Mouse (Mus musculus) myocyte (in vitro differentiated cells): ENCODE measurements around the gene Mettl7a2.

Source experiments
- CEBPB ChIP-seq: IDR thresholded peaks from 2 replicates; pipeline ENCODE4 v1.6.1; 2011; ENCODE audit warnings: mild to moderate bottlenecking, moderate library complexity; ENCODE audit not compliant: poor library complexity, insufficient read depth, severe bottlenecking
- E2F4 ChIP-seq: IDR thresholded peaks from one replicate; pipeline ENCODE4 v1.6.1; 2011; ENCODE audit warnings: mild to moderate bottlenecking, control low read depth, moderate library complexity; ENCODE audit not compliant: insufficient read depth
- MAX ChIP-seq: IDR thresholded peaks from one replicate; pipeline ENCODE4 v1.6.1; 2011; ENCODE audit warnings: low read depth, mild to moderate bottlenecking, control low read depth
- MYOD1 ChIP-seq, 3 experiments: IDR thresholded peaks; one replicate each; pipeline ENCODE4 v1.6.1; 2011; ENCODE audit warnings: control low read depth in 2 of 3, low read depth in 2 of 3, mild to moderate bottlenecking in 2 of 3, moderate library complexity in 1 of 3; ENCODE audit not compliant: insufficient read length in 2 of 3, control insufficient read depth in 1 of 3
- POLR2A ChIP-seq: IDR thresholded peaks from one replicate; pipeline ENCODE4 v1.6.1; 2011; ENCODE audit warnings: low read depth, mild to moderate bottlenecking, control low read depth, moderate library complexity; ENCODE audit not compliant: insufficient read length
- POLR2AphosphoS2 ChIP-seq: IDR thresholded peaks from one replicate; pipeline ENCODE4 v1.6.1; 2011; ENCODE audit warnings: low read depth, control low read depth; ENCODE audit not compliant: insufficient read length
- REST ChIP-seq: IDR thresholded peaks from one replicate; pipeline ENCODE4 v1.6.1; 2011; ENCODE audit warnings: mild to moderate bottlenecking, control low read depth, moderate library complexity; ENCODE audit not compliant: insufficient read depth, insufficient read length
- SRF ChIP-seq: IDR thresholded peaks from one replicate; pipeline ENCODE4 v1.6.1; 2011; ENCODE audit warnings: low read depth; ENCODE audit not compliant: control insufficient read depth, insufficient read length
- TCF12 ChIP-seq: IDR thresholded peaks from one replicate; pipeline ENCODE4 v1.6.1; 2011; ENCODE audit warnings: mild to moderate bottlenecking, control low read depth; ENCODE audit not compliant: poor library complexity, insufficient read depth, severe bottlenecking
- USF1 ChIP-seq: IDR thresholded peaks from one replicate; pipeline ENCODE4 v1.6.1; 2011; ENCODE audit warnings: low read depth, mild to moderate bottlenecking, control low read depth, moderate library complexity

GRCm38 (mm10) chr15:100306201-100306600 is 46.8 kb upstream of the Mettl7a2 start:
- TF ChIP-seq POLR2A (no peak), MYOD1 (IDR thresholded peaks at IDR 0.05; ENCODE audit: control insufficient read depth in 1 of 3, insufficient read length in 2 of 3, low read depth in 2 of 3) (no peak), USF1 (no peak), REST (no peak), POLR2AphosphoS2 (no peak), TCF12 (no peak), MAX (no peak), SRF (no peak), E2F4 (no peak), CEBPB (no peak)
